Mouse (Mus musculus) liver, postnatal 0 days (tissue): ENCODE measurements at regions not wholly inside any gene's neighbourhood (a gene's known extent, or its start where the extent isn't known, plus 50 kb on each side); places are given as distances from the start of the nearest gene placed in this dataset.

Source experiments
- ATAC-seq: fragments of 200-750 bp; cut with Nextera tagmentation; 2 replicates; pipeline ENCODE4 v1.8.0; 2017; ENCODE audit warnings: mild to moderate bottlenecking, moderate library complexity
- DNase-seq: peaks from one replicate; pipeline ENCODE4 v3.0.0-alpha.2; 2016
- H3K27ac ChIP-seq: fragments of 300-500 bp; sonication (generic); 2 replicates; pipeline ENCODE4 v1.5.1; 2014; ENCODE audit warnings: antibody characterized with exemption, moderate library complexity, mild to moderate bottlenecking, low read depth
- H3K27me3 ChIP-seq: fragments of 300-500 bp; sonication (generic); 2 replicates; pipeline ENCODE4 v1.6.1; 2014; ENCODE audit warnings: low read length, control low read depth, mixed read lengths; ENCODE audit not compliant: insufficient read depth
- H3K36me3 ChIP-seq: fragments of 300-500 bp; sonication (generic); replicated peaks from 2 replicates; pipeline ENCODE4 v1.6.1; 2014; ENCODE audit warnings: mild to moderate bottlenecking, control low read depth, low read length, moderate library complexity, mixed read lengths; ENCODE audit not compliant: insufficient read depth
- H3K4me1 ChIP-seq: fragments of 300-500 bp; sonication (generic); 2 replicates; pipeline ENCODE4 v1.6.1; 2014; ENCODE audit warnings: antibody characterized with exemption, mild to moderate bottlenecking, control low read depth; ENCODE audit not compliant: insufficient read depth
- H3K4me2 ChIP-seq: fragments of 300-500 bp; sonication (generic); 2 replicates; pipeline ENCODE4 v1.6.1; 2014; ENCODE audit warnings: low read depth, mild to moderate bottlenecking, low read length, moderate library complexity, mixed read lengths
- H3K4me3 ChIP-seq: fragments of 300-500 bp; sonication (generic); 2 replicates; pipeline ENCODE4 v1.5.1; 2014; ENCODE audit warnings: low read depth, low read length
- H3K9ac ChIP-seq: fragments of 300-500 bp; sonication (generic); replicated peaks from 2 replicates; pipeline ENCODE4 v1.6.1; 2014; ENCODE audit warnings: mild to moderate bottlenecking, moderate library complexity
- H3K9me3 ChIP-seq: fragments of 300-500 bp; sonication (generic); 2 replicates; pipeline ENCODE4 v1.6.1; 2016; ENCODE audit warnings: mild to moderate bottlenecking, control low read depth, low read length, mixed read lengths
- CTCF ChIP-seq: sonication (generic); IDR thresholded peaks from 2 replicates; pipeline ENCODE4 v1.5.1; 2016; ENCODE audit warnings: antibody characterized with exemption, low read depth
- EP300 ChIP-seq: IDR thresholded peaks from 2 replicates; pipeline ENCODE4 v1.6.1; 2016; ENCODE audit warnings: antibody characterized with exemption, low read depth, mild to moderate bottlenecking
- WGBS: fragments of 180-500 bp; shearing (Covaris S2); extraction: QIAGEN DNeasy Blood & Tissue Kit; methylation state at CpG from one replicate; pipeline ENCODE4 v1.1.7; 2014; ENCODE audit not compliant: insufficient replicate concordance; 5-methylcytosine and 5-hydroxymethylcytosine counted together

DNA sequence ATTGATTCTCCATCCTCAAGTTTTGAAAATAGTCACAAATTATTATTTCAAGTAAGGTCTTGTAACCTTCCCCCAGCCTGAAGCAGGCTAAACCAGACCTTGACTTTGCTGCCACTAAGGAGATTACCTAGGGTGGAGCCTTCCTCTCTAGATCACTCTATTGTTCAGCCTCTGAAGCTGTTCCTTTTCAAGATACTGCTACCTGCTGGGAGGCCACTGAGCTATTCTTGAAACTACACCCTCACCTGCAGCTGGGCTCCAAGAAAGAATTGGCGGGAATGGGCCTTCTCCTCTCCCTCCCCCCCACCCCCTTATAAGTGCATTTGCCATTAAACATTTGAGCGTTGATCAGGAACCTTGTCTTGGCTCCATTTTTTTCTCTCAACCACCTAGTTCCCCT, 534.2 kb upstream of the Dmac1 start:
- 51% methylated on average over 2 of the region's 2 CpGs for WGBS
- ATAC-seq, result no peak
- Histone ChIP-seq H3K27me3 (no peaks in the 10 kb centered on the region), H3K4me3 (no peak overlapping the region), H3K4me2 (no peak overlapping the region), H3K36me3 (no peaks in the 10 kb centered on the region), H3K9me3 (no peaks in the 10 kb centered on the region), H3K9ac (no peak overlapping the region), H3K4me1 (no peaks in the 10 kb centered on the region), H3K27ac (no peak overlapping the region)
- DNase-seq, result no peak
- TF ChIP-seq CTCF (no peak), EP300 (no peak)

DNA sequence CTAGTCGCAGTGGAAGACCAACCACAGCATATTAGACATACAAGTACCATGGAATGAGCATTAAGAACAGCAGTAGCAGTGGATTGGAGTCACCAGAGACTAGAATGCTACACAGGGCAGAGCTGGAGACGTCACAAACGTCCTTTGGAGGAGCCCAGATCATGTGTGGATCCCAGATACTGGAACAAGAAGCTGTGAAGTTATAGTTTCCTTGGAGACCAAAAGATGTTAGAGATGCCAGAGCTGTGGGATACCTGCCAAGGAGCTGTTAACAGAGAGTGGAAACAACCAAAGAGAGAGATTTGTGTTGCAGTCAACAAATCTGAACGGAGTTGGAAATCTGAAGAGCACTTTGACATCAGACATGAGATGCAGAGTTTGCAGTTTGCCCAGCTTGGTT, 523.8 kb upstream of the Dmac1 start:
- ATAC-seq (no peak), DNase-seq (no peak)
- Histone ChIP-seq H3K36me3 (no peaks in the 10 kb centered on the region), H3K4me2 (no peak overlapping the region), H3K27ac (no peak overlapping the region), H3K4me3 (no peak overlapping the region), H3K27me3 (no peaks in the 10 kb centered on the region), H3K9me3 (no peaks in the 10 kb centered on the region), H3K9ac (no peak overlapping the region), H3K4me1 (no peaks in the 10 kb centered on the region)
- no peak for TF ChIP-seq CTCF
- TF ChIP-seq EP300, result no peak
- WGBS, result 71% methylated on average over 4 of the region's 4 CpGs

DNA sequence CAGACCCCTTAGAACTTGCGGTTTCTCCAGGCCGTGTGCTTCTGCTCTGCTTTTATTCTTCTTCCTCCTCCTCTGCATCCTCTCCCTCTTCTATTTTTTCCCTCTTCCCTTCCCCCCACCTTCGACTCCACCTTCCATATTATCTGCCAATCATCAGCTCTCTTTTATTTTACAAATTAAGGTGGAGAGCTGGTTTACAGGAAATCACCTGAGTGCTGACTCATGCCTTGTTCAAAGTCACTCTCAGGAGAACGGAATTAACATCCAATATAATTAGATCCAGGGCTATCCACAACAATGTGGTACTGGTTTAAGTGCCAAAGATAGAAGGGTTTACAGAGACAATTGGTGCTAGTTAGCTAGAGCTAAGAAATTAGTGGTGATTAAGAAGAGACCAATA, 523.1 kb upstream of the Dmac1 start:
- WGBS, result 74% methylated on average over 4 of the region's 4 CpGs
- no peak overlapping the region for H3K4me2 ChIP-seq
- no peaks in the 10 kb centered on the region for H3K9me3 ChIP-seq
- H3K27ac ChIP-seq, result no peak overlapping the region
- no peaks in the 10 kb centered on the region for H3K27me3 ChIP-seq
- no peaks in the 10 kb centered on the region for H3K4me1 ChIP-seq
- no peak overlapping the region for H3K4me3 ChIP-seq
- DNase-seq (no peak), ATAC-seq (no peak)
- TF ChIP-seq CTCF (no peak), EP300 (no peak)
- H3K9ac ChIP-seq, result no peak overlapping the region
- H3K36me3 ChIP-seq, result no peaks in the 10 kb centered on the region

DNA sequence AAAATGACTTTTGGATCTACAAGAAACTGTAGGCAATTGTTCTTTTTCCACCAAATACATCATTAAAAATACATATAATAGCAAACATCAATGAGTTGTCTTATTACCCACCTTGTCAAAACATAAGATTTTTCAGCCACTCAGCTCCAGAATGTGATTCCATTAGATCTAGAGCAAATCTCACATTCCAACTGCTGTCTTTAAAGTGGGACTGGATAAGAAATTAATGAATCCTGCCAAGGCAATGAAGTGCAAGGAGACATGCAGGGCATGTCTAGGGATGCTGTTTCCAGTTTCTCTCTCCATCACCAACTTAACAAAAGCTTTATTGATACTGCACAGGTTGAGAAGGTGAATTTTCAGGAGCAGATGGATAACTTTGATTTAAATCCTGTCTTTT, 513.7 kb upstream of the Dmac1 start:
- Histone ChIP-seq H3K27me3 (no peaks in the 10 kb centered on the region), H3K9me3 (no peaks in the 10 kb centered on the region), H3K27ac (no peak overlapping the region), H3K36me3 (no peaks in the 10 kb centered on the region), H3K4me1 (no peaks in the 10 kb centered on the region), H3K4me3 (no peak overlapping the region), H3K9ac (no peak overlapping the region), H3K4me2 (no peak overlapping the region)
- ATAC-seq (no peak), DNase-seq (no peak)
- TF ChIP-seq CTCF (no peak), EP300 (no peak)

DNA sequence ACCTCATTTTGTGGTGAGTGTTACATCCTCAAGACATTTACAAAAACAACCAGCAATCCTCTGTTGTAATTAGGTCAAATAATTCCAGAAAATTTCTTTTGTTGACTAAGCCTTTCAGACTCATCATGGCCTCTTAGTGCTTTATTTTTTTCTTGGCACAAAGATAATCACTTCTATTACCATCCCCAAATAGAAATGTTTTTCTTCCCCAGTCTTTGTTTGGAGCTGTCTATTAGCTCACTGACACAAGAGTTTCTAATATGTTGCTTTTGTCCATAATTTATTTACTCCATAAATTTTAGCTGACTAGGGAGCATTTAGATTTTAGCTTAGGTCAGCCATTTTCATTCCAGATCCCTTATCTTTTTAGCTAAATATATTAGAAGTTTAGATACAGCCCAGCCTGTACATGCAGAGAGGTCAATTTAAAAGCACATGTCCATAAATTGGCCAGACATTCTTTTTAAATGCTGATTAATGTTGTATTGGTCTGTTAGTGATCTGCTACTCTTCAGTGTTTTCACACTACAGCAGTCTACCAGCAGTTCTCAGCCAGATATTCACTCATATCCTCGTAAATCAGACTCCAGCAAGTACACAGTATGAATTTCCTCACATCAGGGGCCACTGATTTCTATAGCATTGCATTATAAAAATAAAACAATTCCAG, 513.0 kb upstream of the Dmac1 start:
- Histone ChIP-seq H3K27me3 (no peaks in the 10 kb centered on the region), H3K9me3 (no peaks in the 10 kb centered on the region), H3K9ac (no peak overlapping the region), H3K4me3 (no peak overlapping the region), H3K4me1 (no peaks in the 10 kb centered on the region), H3K36me3 (no peaks in the 10 kb centered on the region), H3K27ac (no peak overlapping the region), H3K4me2 (no peak overlapping the region)
- no peak for TF ChIP-seq EP300
- TF ChIP-seq CTCF, result no peak
- ATAC-seq, result no peak
- WGBS, result 60% methylated on average over 1 of the region's 1 CpGs
- DNase-seq, result no peak

DNA sequence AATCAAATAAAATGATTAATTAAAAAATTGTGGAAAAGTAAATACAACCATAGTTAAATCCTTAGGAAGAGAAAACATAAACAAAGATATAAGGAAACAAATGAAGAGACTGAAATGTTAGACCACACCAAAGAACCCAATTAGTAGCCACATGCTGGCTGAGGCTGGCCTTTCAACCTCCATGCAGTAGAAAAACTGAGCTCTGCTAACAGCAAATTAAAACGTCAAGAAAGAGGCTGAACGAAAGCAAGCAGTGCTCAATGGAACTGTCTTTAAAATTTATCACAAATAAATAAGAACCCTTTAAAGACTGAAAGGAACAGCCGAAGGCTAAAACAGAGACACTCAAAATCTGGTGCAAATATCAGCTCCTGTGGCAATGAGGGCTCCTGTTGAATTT, 509.3 kb upstream of the Dmac1 start:
- H3K9me3 ChIP-seq, result no peaks in the 10 kb centered on the region
- H3K4me1 ChIP-seq, result no peaks in the 10 kb centered on the region
- no peak overlapping the region for H3K4me2 ChIP-seq
- no peak overlapping the region for H3K4me3 ChIP-seq
- no peaks in the 10 kb centered on the region for H3K27me3 ChIP-seq
- no peaks in the 10 kb centered on the region for H3K36me3 ChIP-seq
- WGBS, result 70% methylated on average over 3 of the region's 3 CpGs
- TF ChIP-seq EP300 (no peak), CTCF (no peak)
- DNase-seq (no peak), ATAC-seq (no peak)
- no peak overlapping the region for H3K27ac ChIP-seq
- no peak overlapping the region for H3K9ac ChIP-seq

DNA sequence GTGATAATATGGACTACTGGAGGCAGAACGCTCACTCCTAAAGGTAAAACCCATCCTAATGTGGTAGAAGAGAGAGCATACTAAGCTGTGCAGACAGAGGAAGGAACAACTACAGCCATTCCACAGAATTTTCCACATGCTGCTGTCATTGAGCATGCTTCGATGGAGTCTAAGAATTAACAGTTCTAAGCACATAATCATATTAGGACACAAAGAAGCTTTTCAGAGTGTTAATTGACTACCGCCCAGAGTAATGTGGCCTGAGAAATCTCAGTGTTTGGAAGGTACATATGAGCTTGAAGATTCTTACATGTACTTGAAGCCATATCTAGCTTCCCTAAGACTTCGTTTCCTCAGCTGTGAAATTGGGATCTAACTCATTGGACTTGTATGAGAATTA, 508.3 kb upstream of the Dmac1 start:
- DNase-seq (no peak), ATAC-seq (no peak)
- Histone ChIP-seq H3K27me3 (no peaks in the 10 kb centered on the region), H3K4me2 (no peak overlapping the region), H3K4me1 (no peaks in the 10 kb centered on the region), H3K4me3 (no peak overlapping the region), H3K27ac (no peak overlapping the region), H3K36me3 (no peaks in the 10 kb centered on the region), H3K9ac (no peak overlapping the region), H3K9me3 (no peaks in the 10 kb centered on the region)
- WGBS, result 74% methylated on average over 4 of the region's 4 CpGs
- TF ChIP-seq EP300, result no peak
- no peak for TF ChIP-seq CTCF
